Mouse (Mus musculus): Measurements from ENCODE around the gene 1700012B07Rik. TPM values are rescaled to one million over a fixed set of nuclear protein-coding genes. Genes with fewer than 3 reads are reported as not detected.

The 1700012B07Rik gene
- polyA plus RNA-seq, 1 experiment, result not detected

GRCm38 (mm10) chr11:109859939-109860469, 32.2 kb upstream of the 1700012B07Rik start:
- DNase-seq, result no peak
- H3K4me3 ChIP-seq (replicated peaks; ENCODE audit: insufficient read depth, low read depth, low read length), result no peak overlapping the region
- no peaks in the 10 kb centered on the region for H3K4me1 ChIP-seq (ENCODE audit: control insufficient read depth, insufficient read depth, low read length)
- no peak overlapping the region for H3K27ac ChIP-seq (ENCODE audit: insufficient read depth, low read length)
- no peaks in the 10 kb centered on the region for H3K27me3 ChIP-seq (ENCODE audit: control insufficient read depth, insufficient read depth, low read length)
- TF ChIP-seq CTCF (IDR thresholded peaks at IDR 0.05; ENCODE audit: borderline replicate concordance, insufficient read depth, low read depth, low read length) (no peak), POLR2A (IDR thresholded peaks at IDR 0.05; ENCODE audit: borderline replicate concordance, insufficient read depth, low read length) (no peak)
- 75% methylated on average over 14 of the region's 14 CpGs for WGBS

GRCm38 (mm10) chr11:109859441-109859840, 31.6 kb upstream of the 1700012B07Rik start:
- Histone ChIP-seq H3K4me1 (ENCODE audit: control insufficient read depth, insufficient read depth, low read length) (no peaks in the 10 kb centered on the region), H3K27ac (ENCODE audit: insufficient read depth, low read length) (no peak overlapping the region), H3K4me3 (replicated peaks; ENCODE audit: insufficient read depth, low read depth, low read length) (no peak overlapping the region), H3K27me3 (ENCODE audit: control insufficient read depth, insufficient read depth, low read length) (no peaks in the 10 kb centered on the region)
- WGBS, result 92% methylated on average over 4 of the region's 4 CpGs
- TF ChIP-seq POLR2A (IDR thresholded peaks at IDR 0.05; ENCODE audit: borderline replicate concordance, insufficient read depth, low read length), result no peak
- no peak for TF ChIP-seq CTCF (IDR thresholded peaks at IDR 0.05; ENCODE audit: borderline replicate concordance, insufficient read depth, low read depth, low read length)
- DNase-seq, result no peak

DNA sequence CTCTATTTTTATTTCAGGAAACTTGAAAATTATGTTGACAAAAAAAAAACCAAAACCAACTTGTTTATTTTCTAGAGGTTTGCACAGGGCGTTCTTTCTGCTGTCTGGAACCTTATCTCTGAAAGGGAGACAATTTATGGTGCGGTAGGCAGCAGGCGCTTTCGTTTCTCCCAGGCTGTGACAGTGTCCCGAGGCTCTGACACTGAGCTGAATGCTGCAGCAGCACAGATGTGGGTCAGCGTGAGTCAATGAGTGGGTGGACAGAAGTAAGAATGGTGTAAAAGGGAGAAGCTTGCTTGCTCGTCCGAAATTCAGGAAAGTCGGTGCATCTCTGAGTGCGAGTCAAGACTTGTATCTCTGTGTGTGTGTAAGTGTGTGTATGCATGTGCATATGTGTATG, 29.2 kb upstream of the 1700012B07Rik start:
- no peak overlapping the region for H3K4me3 ChIP-seq (replicated peaks; ENCODE audit: insufficient read depth, low read depth, low read length)
- DNase-seq, result no peak
- no peaks in the 10 kb centered on the region for H3K4me1 ChIP-seq (ENCODE audit: control insufficient read depth, insufficient read depth, low read length)
- 92% methylated on average over 10 of the region's 10 CpGs for WGBS
- no peaks in the 10 kb centered on the region for H3K27me3 ChIP-seq (ENCODE audit: control insufficient read depth, insufficient read depth, low read length)
- TF ChIP-seq POLR2A (IDR thresholded peaks at IDR 0.05; ENCODE audit: borderline replicate concordance, insufficient read depth, low read length), result no peak
- no peak for TF ChIP-seq CTCF (IDR thresholded peaks at IDR 0.05; ENCODE audit: borderline replicate concordance, insufficient read depth, low read depth, low read length)
- H3K27ac ChIP-seq (ENCODE audit: insufficient read depth, low read length), result no peak overlapping the region

- Histone ChIP-seq H3K4me1 (ENCODE audit: control insufficient read depth, insufficient read depth, low read length) (no peaks in the 10 kb centered on the region), H3K27me3 (ENCODE audit: control insufficient read depth, insufficient read depth, low read length) (no peaks in the 10 kb centered on the region), H3K4me3 (replicated peaks; ENCODE audit: insufficient read depth, low read depth, low read length) (no peak overlapping the region), H3K27ac (ENCODE audit: insufficient read depth, low read length) (no peak overlapping the region)
- no peak for TF ChIP-seq CTCF (IDR thresholded peaks at IDR 0.05; ENCODE audit: borderline replicate concordance, insufficient read depth, low read depth, low read length)
- TF ChIP-seq POLR2A (IDR thresholded peaks at IDR 0.05; ENCODE audit: borderline replicate concordance, insufficient read depth, low read length), result no peak
- WGBS, result 84% methylated on average over 8 of the region's 8 CpGs
- DNase-seq, result no peak
Measured at GRCm38 (mm10) chr11:109854056-109854455, 26.2 kb upstream of the 1700012B07Rik start.

GRCm38 (mm10) chr11:109853228-109853966, 25.6 kb upstream of the 1700012B07Rik start:
- 33% methylated on average over 17 of the region's 17 CpGs for WGBS
- Histone ChIP-seq H3K27me3 (ENCODE audit: control insufficient read depth, insufficient read depth, low read length) (no peaks in the 10 kb centered on the region), H3K27ac (ENCODE audit: insufficient read depth, low read length) (no peak overlapping the region), H3K4me3 (replicated peaks; ENCODE audit: insufficient read depth, low read depth, low read length) (no peak overlapping the region), H3K4me1 (ENCODE audit: control insufficient read depth, insufficient read depth, low read length) (no peaks in the 10 kb centered on the region)
- no peak for DNase-seq
- TF ChIP-seq POLR2A (IDR thresholded peaks at IDR 0.05; ENCODE audit: borderline replicate concordance, insufficient read depth, low read length), result no peak
- TF ChIP-seq CTCF (IDR thresholded peaks at IDR 0.05; ENCODE audit: borderline replicate concordance, insufficient read depth, low read depth, low read length), result no peak

DNA sequence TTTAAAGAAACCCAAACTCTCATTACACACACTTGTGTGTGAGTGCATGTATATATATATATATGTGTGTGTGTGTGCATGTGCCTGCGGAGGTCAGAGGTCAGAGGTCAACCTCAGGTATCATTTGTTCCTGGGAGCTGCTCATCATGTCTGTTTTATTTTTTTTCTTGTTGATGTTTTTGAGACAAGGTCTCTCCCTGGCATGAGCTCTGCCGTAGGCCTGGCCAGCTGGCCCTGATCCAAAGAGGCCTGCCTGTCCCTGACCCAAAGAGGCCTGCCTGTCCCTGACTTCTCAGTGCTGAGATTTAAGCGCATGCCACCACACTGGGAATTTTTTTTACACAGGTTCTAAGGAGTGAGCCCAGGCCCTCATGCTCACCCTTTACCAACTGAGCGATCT, 24.1 kb upstream of the 1700012B07Rik start:
- no peak overlapping the region for H3K4me3 ChIP-seq (replicated peaks; ENCODE audit: insufficient read depth, low read depth, low read length)
- no peaks in the 10 kb centered on the region for H3K27me3 ChIP-seq (ENCODE audit: control insufficient read depth, insufficient read depth, low read length)
- 66% methylated on average over 4 of the region's 4 CpGs for WGBS
- DNase-seq, result peak; percentile 18 to 34
- no peak overlapping the region for H3K27ac ChIP-seq (ENCODE audit: insufficient read depth, low read length)
- TF ChIP-seq CTCF (IDR thresholded peaks at IDR 0.05; ENCODE audit: borderline replicate concordance, insufficient read depth, low read depth, low read length) (no peak), POLR2A (IDR thresholded peaks at IDR 0.05; ENCODE audit: borderline replicate concordance, insufficient read depth, low read length) (no peak)
- H3K4me1 ChIP-seq (ENCODE audit: control insufficient read depth, insufficient read depth, low read length), result no peaks in the 10 kb centered on the region

- no peak overlapping the region for H3K4me3 ChIP-seq (replicated peaks; ENCODE audit: insufficient read depth, low read depth, low read length)
- H3K27me3 ChIP-seq (ENCODE audit: control insufficient read depth, insufficient read depth, low read length), result no peaks in the 10 kb centered on the region
- TF ChIP-seq POLR2A (IDR thresholded peaks at IDR 0.05; ENCODE audit: borderline replicate concordance, insufficient read depth, low read length), result no peak
- TF ChIP-seq CTCF (IDR thresholded peaks at IDR 0.05; ENCODE audit: borderline replicate concordance, insufficient read depth, low read depth, low read length), result no peak
- no peak overlapping the region for H3K27ac ChIP-seq (ENCODE audit: insufficient read depth, low read length)
- H3K4me1 ChIP-seq (ENCODE audit: control insufficient read depth, insufficient read depth, low read length), result no peaks in the 10 kb centered on the region
- DNase-seq, result no peak
- 37% methylated on average over 7 of the region's 7 CpGs for WGBS
Measured at GRCm38 (mm10) chr11:109846343-109846742, 18.5 kb upstream of the 1700012B07Rik start.

DNA sequence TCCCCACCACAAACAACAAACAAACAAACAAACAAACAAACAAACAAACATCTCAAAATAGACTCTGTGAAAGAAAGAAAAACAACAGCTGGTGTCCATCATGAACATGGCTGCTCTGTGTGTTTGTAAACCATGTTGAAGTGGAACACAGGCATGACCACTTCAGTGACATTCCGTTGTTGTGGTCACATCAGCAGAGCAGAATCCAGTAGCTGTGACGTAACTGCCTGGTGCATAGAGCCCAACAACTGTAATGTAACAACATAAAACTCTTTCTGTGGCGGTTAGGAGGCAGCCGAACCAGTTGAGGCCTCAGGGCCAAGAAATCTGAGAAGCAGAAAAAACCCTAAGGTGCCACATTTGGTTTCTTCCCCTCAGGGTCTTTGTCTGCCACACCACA, 17.8 kb upstream of the 1700012B07Rik start:
- no peaks in the 10 kb centered on the region for H3K27me3 ChIP-seq (ENCODE audit: control insufficient read depth, insufficient read depth, low read length)
- no peak overlapping the region for H3K27ac ChIP-seq (ENCODE audit: insufficient read depth, low read length)
- 50% methylated on average over 4 of the region's 4 CpGs for WGBS
- TF ChIP-seq POLR2A (IDR thresholded peaks at IDR 0.05; ENCODE audit: borderline replicate concordance, insufficient read depth, low read length) (no peak), CTCF (IDR thresholded peaks at IDR 0.05; ENCODE audit: borderline replicate concordance, insufficient read depth, low read depth, low read length) (no peak)
- H3K4me1 ChIP-seq (ENCODE audit: control insufficient read depth, insufficient read depth, low read length), result no peaks in the 10 kb centered on the region
- DNase-seq, result no peak
- H3K4me3 ChIP-seq (replicated peaks; ENCODE audit: insufficient read depth, low read depth, low read length), result no peak overlapping the region

All from cerebellum, adult 2 months (tissue).